Mouse (Mus musculus): Measurements from ENCODE around the gene Gm28539.
A peak's percentile ranks its signal among the peaks of the same experiment; 100 is the strongest.

Gm28539 gene

GRCm38 (mm10) chr16:18876442-18877308 lies 40.3 kb downstream of the Gm28539 start, which contains the start of the genes Mrpl40 and Hira:
Mrpl40 (minus strand) TSS chr16:18876862.
Hira (plus strand) TSS chr16:18877037.
- TF ChIP-seq POU5F1 (IDR thresholded peaks at IDR 0.05; ENCODE audit: borderline replicate concordance, low read length) (no peak), CTCF (conservative IDR thresholded peaks at IDR 0.05; ENCODE audit: low read length) (no peak), NANOG (IDR thresholded peaks at IDR 0.05; ENCODE audit: borderline replicate concordance, low read length) (no peak)
- Histone ChIP-seq H3K4me3 (replicated peaks; ENCODE audit: low read length) (peak within 1 kb of the TSS; percentile 97), H3K36me3 (ENCODE audit: insufficient read depth, low read length) (peaks cover 65% of the 10 kb centered on the region), H3K27me3 (ENCODE audit: insufficient read depth, low read length) (no peaks in the 10 kb centered on the region), H3K9me3 (ENCODE audit: low read length) (no peaks in the 10 kb centered on the region), H3K4me1 (replicated peaks; ENCODE audit: low read depth, low read length) (peaks cover 53% of the 10 kb centered on the region)

- H3K9me3 ChIP-seq (ENCODE audit: low read length) = no peaks in the 10 kb centered on the region
- peak overlapping the region; percentile 97 for H3K4me3 ChIP-seq (replicated peaks; ENCODE audit: low read length)
- peak; percentile 13; the same call in 1 of the 2 replicates for TF ChIP-seq CTCF (conservative IDR thresholded peaks at IDR 0.05; ENCODE audit: low read length)
- no peak for TF ChIP-seq NANOG (IDR thresholded peaks at IDR 0.05; ENCODE audit: borderline replicate concordance, low read length)
- TF ChIP-seq POU5F1 (IDR thresholded peaks at IDR 0.05; ENCODE audit: borderline replicate concordance, low read length) = no peak
- H3K36me3 ChIP-seq (ENCODE audit: insufficient read depth, low read length) = peaks cover 64% of the 10 kb centered on the region
- H3K27me3 ChIP-seq (ENCODE audit: insufficient read depth, low read length) = no peaks in the 10 kb centered on the region
- peaks cover 62% of the 10 kb centered on the region for H3K4me1 ChIP-seq (replicated peaks; ENCODE audit: low read depth, low read length)
These were observed 41.2 kb downstream of the Gm28539 start for GRCm38 (mm10) chr16:18877386-18878090.

GRCm38 (mm10) chr16:18878091-18878720 lies 41.8 kb downstream of the Gm28539 start:
- TF ChIP-seq POU5F1 (IDR thresholded peaks at IDR 0.05; ENCODE audit: borderline replicate concordance, low read length) (no peak), CTCF (conservative IDR thresholded peaks at IDR 0.05; ENCODE audit: low read length) (no peak), NANOG (IDR thresholded peaks at IDR 0.05; ENCODE audit: borderline replicate concordance, low read length) (no peak)
- Histone ChIP-seq H3K27me3 (ENCODE audit: insufficient read depth, low read length) (no peaks in the 10 kb centered on the region), H3K4me1 (replicated peaks; ENCODE audit: low read depth, low read length) (peaks cover 69% of the 10 kb centered on the region), H3K9me3 (ENCODE audit: low read length) (no peaks in the 10 kb centered on the region), H3K36me3 (ENCODE audit: insufficient read depth, low read length) (peaks cover 64% of the 10 kb centered on the region), H3K4me3 (replicated peaks; ENCODE audit: low read length) (peak overlapping the region; percentile 97)

GRCm38 (mm10) chr16:18884044-18884443 lies 47.7 kb downstream of the Gm28539 start:
- peaks cover 77% of the 10 kb centered on the region for H3K4me1 ChIP-seq (replicated peaks; ENCODE audit: low read depth, low read length)
- H3K4me3 ChIP-seq (replicated peaks; ENCODE audit: low read length) = no peak overlapping the region
- no peaks in the 10 kb centered on the region for H3K9me3 ChIP-seq (ENCODE audit: low read length)
- peaks cover 78% of the 10 kb centered on the region for H3K36me3 ChIP-seq (ENCODE audit: insufficient read depth, low read length)
- TF ChIP-seq CTCF (conservative IDR thresholded peaks at IDR 0.05; ENCODE audit: low read length) (no peak), NANOG (IDR thresholded peaks at IDR 0.05; ENCODE audit: borderline replicate concordance, low read length) (no peak)
- no peaks in the 10 kb centered on the region for H3K27me3 ChIP-seq (ENCODE audit: insufficient read depth, low read length)

GRCm38 (mm10) chr16:18893840-18894372 lies 57.5 kb downstream of the Gm28539 start:
- Histone ChIP-seq H3K9me3 (ENCODE audit: low read length) (no peaks in the 10 kb centered on the region), H3K4me1 (replicated peaks; ENCODE audit: low read depth, low read length) (peaks cover 67% of the 10 kb centered on the region), H3K27me3 (ENCODE audit: insufficient read depth, low read length) (no peaks in the 10 kb centered on the region), H3K36me3 (ENCODE audit: insufficient read depth, low read length) (peaks cover 82% of the 10 kb centered on the region), H3K4me3 (replicated peaks; ENCODE audit: low read length) (no peak overlapping the region)
- no peak for TF ChIP-seq POU5F1 (IDR thresholded peaks at IDR 0.05; ENCODE audit: borderline replicate concordance, low read length)
- no peak for TF ChIP-seq NANOG (IDR thresholded peaks at IDR 0.05; ENCODE audit: borderline replicate concordance, low read length)
- TF ChIP-seq CTCF (conservative IDR thresholded peaks at IDR 0.05; ENCODE audit: low read length) = no peak

- Histone ChIP-seq H3K36me3 (ENCODE audit: insufficient read depth, low read length) (peaks cover 86% of the 10 kb centered on the region), H3K9me3 (ENCODE audit: low read length) (no peaks in the 10 kb centered on the region), H3K4me3 (replicated peaks; ENCODE audit: low read length) (no peak overlapping the region), H3K27me3 (ENCODE audit: insufficient read depth, low read length) (no peaks in the 10 kb centered on the region), H3K4me1 (replicated peaks; ENCODE audit: low read depth, low read length) (peaks cover 57% of the 10 kb centered on the region)
- no peak for TF ChIP-seq NANOG (IDR thresholded peaks at IDR 0.05; ENCODE audit: borderline replicate concordance, low read length)
- no peak for TF ChIP-seq CTCF (conservative IDR thresholded peaks at IDR 0.05; ENCODE audit: low read length)
- TF ChIP-seq POU5F1 (IDR thresholded peaks at IDR 0.05; ENCODE audit: borderline replicate concordance, low read length) = no peak
These were observed 58.9 kb downstream of the Gm28539 start for GRCm38 (mm10) chr16:18895249-18895648.

GRCm38 (mm10) chr16:18896429-18896828 lies 60.0 kb downstream of the Gm28539 start:
- Histone ChIP-seq H3K27me3 (ENCODE audit: insufficient read depth, low read length) (no peaks in the 10 kb centered on the region), H3K4me1 (replicated peaks; ENCODE audit: low read depth, low read length) (peaks cover 50% of the 10 kb centered on the region), H3K4me3 (replicated peaks; ENCODE audit: low read length) (no peak overlapping the region), H3K9me3 (ENCODE audit: low read length) (no peaks in the 10 kb centered on the region), H3K36me3 (ENCODE audit: insufficient read depth, low read length) (peaks cover 91% of the 10 kb centered on the region)
- TF ChIP-seq NANOG (IDR thresholded peaks at IDR 0.05; ENCODE audit: borderline replicate concordance, low read length) (no peak), CTCF (conservative IDR thresholded peaks at IDR 0.05; ENCODE audit: low read length) (no peak), POU5F1 (IDR thresholded peaks at IDR 0.05; ENCODE audit: borderline replicate concordance, low read length) (no peak)

GRCm38 (mm10) chr16:18905648-18906047 lies 69.3 kb downstream of the Gm28539 start:
- Histone ChIP-seq H3K27me3 (ENCODE audit: insufficient read depth, low read length) (no peaks in the 10 kb centered on the region), H3K36me3 (ENCODE audit: insufficient read depth, low read length) (peaks cover 93% of the 10 kb centered on the region), H3K4me3 (replicated peaks; ENCODE audit: low read length) (no peak overlapping the region), H3K9me3 (ENCODE audit: low read length) (no peaks in the 10 kb centered on the region), H3K4me1 (replicated peaks; ENCODE audit: low read depth, low read length) (0 out of 2 replicates have a peak, but pooled peaks cover 5% of the 10 kb centered on the region)
- no peak for TF ChIP-seq NANOG (IDR thresholded peaks at IDR 0.05; ENCODE audit: borderline replicate concordance, low read length)
- TF ChIP-seq POU5F1 (IDR thresholded peaks at IDR 0.05; ENCODE audit: borderline replicate concordance, low read length) = no peak
- TF ChIP-seq CTCF (conservative IDR thresholded peaks at IDR 0.05; ENCODE audit: low read length) = no peak
